Mouse (Mus musculus) neural tube, embryonic 15.5 days (tissue): Measurements from ENCODE around the gene Pak2. TPM values are rescaled to one million over a fixed set of nuclear protein-coding genes. Genes with fewer than 3 reads are reported as not detected.

Experiments used
- ATAC-seq: fragments of 200-750 bp; cut with Nextera tagmentation; 2 replicates; pipeline ENCODE4 v1.8.0; 2017; ENCODE audit warnings: mild to moderate bottlenecking, moderate TSS enrichment, moderate library complexity; ENCODE audit not compliant: low FRiP score
- H3K27ac ChIP-seq: fragments of 300-500 bp; sonication (generic); replicated peaks from 2 replicates; pipeline ENCODE4 v1.5.1; 2015; ENCODE audit warnings: mild to moderate bottlenecking, inconsistent platforms
- H3K27me3 ChIP-seq: fragments of 300-500 bp; sonication (generic); replicated peaks from 2 replicates; pipeline ENCODE4 v1.6.1; 2015; ENCODE audit warnings: inconsistent platforms
- H3K36me3 ChIP-seq: fragments of 300-500 bp; sonication (generic); 2 replicates; pipeline ENCODE4 v1.6.1; 2015; ENCODE audit warnings: inconsistent platforms
- H3K4me1 ChIP-seq: fragments of 300-500 bp; sonication (generic); 2 replicates; pipeline ENCODE4 v1.6.1; 2015; ENCODE audit warnings: inconsistent platforms
- H3K4me2 ChIP-seq: fragments of 300-500 bp; sonication (generic); 2 replicates; pipeline ENCODE4 v1.6.1; 2015; ENCODE audit warnings: inconsistent platforms, mild to moderate bottlenecking, moderate library complexity
- H3K4me3 ChIP-seq: fragments of 300-500 bp; sonication (generic); replicated peaks from 2 replicates; pipeline ENCODE4 v1.5.1; 2015; ENCODE audit warnings: mild to moderate bottlenecking, inconsistent platforms
- H3K9ac ChIP-seq: fragments of 300-500 bp; sonication (generic); replicated peaks from 2 replicates; pipeline ENCODE4 v1.6.1; 2015; ENCODE audit warnings: mild to moderate bottlenecking, inconsistent platforms
- H3K9me3 ChIP-seq: fragments of 300-500 bp; sonication (generic); replicated peaks from 2 replicates; pipeline ENCODE4 v1.6.1; 2016; ENCODE audit warnings: inconsistent platforms
- WGBS: fragments of 180-500 bp; shearing (Covaris S2); methylation state at CpG from one replicate; pipeline ENCODE4 v1.1.7; 2015; ENCODE audit warnings: mixed read lengths; 5-methylcytosine and 5-hydroxymethylcytosine counted together
- polyA plus RNA-seq: library from polyadenylated mRNA; unstranded; fragments of >200 nt; fragmentation: Nextera tagmentation; extraction: Ambion mirVana; gene quantifications from 2 replicates; pipeline ENCODE4 v1.2.1, GENCODE M21; 2015

Gene Pak2
- polyA plus RNA-seq: 23.1 and 26.7 TPM in 2 replicates

DNA sequence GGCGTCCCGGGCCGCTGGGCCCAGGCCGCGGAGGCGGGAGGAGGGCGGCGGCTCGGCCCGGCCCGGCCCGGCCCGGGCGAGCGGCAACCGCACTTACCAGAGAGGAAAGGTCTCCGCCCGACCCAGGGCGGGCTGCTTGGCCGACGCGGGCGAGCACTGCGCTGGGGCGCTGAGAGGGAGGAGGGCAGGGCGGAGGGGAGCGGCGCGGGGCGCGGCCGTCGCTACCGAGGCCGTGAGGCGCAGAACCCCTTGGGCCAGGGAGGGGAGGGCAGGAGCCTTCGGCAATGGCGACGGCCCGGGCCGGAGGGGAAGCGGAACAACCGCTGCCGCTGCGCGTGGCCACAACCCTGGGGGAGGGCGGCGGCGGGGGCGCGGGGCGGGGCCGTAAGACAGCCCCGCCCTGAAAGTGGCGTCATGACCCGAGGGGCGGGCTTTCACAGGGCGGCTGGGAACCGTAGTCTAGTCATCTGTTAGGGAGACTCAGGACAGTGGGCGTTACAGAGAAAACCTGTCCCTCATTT is at the start of gene Pak2:
TSS of gene Pak2 (minus strand) at position 352 of the 521 bp plus-strand sequence.
- Histone ChIP-seq H3K4me3 (peak within 1 kb of the TSS; percentile 99), H3K9ac (peak within 1 kb of the TSS; percentile 93), H3K4me1 (peaks cover 25% of the 10 kb centered on the region), H3K4me2 (peak within 1 kb of the TSS; percentile 63), H3K27me3 (no peaks in the 10 kb centered on the region), H3K36me3 (peaks cover 5% of the 10 kb centered on the region; the same call in 1 of the 2 replicates), H3K9me3 (no peaks in the 10 kb centered on the region), H3K27ac (peak within 1 kb of the TSS; percentile 93)
- WGBS: under 1% methylated on average over 42 of the region's 60 CpGs
- ATAC-seq: peak; percentile 98

DNA sequence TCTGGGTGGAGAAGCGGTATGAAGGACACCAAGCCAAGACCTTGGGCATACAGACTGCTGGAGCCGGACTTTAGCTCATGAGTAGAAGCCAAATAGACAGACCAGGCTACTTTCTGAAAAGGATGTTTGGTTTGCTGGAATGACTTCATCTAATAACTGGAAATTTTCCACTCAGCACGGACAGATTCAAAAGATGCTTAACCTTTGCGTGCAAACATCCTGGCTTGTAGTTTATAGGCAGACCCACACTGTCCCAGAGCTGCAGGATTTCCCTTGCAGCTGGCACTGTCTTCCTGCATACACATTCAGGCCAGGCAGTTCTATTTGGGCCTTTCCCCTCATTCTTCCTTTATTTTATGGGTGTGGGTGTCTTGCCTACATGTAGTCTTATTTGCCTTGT is 47.9 kb upstream of the Pak2 start:
- Histone ChIP-seq H3K4me1 (no peaks in the 10 kb centered on the region), H3K9me3 (no peaks in the 10 kb centered on the region), H3K9ac (no peak overlapping the region), H3K27ac (no peak overlapping the region), H3K27me3 (no peaks in the 10 kb centered on the region), H3K4me3 (no peak overlapping the region), H3K4me2 (no peak overlapping the region), H3K36me3 (no peaks in the 10 kb centered on the region)
- no peak for ATAC-seq
- 93% methylated on average over 4 of the region's 4 CpGs for WGBS

DNA sequence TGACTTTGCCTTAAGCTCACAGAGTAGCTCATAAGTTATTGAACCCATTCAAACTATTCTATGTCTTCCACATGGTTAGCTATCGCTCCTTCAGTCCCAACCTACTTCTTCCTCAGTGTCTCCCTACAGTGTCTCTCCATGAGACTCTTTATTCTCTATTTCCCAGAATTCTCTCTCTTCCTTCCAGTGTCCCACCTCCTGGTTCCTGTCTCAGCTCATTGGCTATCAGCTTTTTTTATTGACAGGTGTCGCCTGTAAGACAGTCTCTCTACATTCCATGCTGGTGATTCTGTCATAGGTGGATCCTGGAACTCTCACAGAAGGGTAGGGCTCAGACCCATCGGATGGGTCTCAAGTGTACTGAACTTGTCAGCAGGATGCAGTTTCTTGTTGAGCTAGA is 46.2 kb upstream of the Pak2 start:
- no peak overlapping the region for H3K9ac ChIP-seq
- no peaks in the 10 kb centered on the region for H3K9me3 ChIP-seq
- H3K4me2 ChIP-seq: no peak overlapping the region
- 95% methylated on average over 3 of the region's 3 CpGs for WGBS
- H3K36me3 ChIP-seq: no peaks in the 10 kb centered on the region
- H3K27ac ChIP-seq: no peak overlapping the region
- no peak overlapping the region for H3K4me3 ChIP-seq
- no peak for ATAC-seq
- H3K4me1 ChIP-seq: no peaks in the 10 kb centered on the region
- H3K27me3 ChIP-seq: no peaks in the 10 kb centered on the region

DNA sequence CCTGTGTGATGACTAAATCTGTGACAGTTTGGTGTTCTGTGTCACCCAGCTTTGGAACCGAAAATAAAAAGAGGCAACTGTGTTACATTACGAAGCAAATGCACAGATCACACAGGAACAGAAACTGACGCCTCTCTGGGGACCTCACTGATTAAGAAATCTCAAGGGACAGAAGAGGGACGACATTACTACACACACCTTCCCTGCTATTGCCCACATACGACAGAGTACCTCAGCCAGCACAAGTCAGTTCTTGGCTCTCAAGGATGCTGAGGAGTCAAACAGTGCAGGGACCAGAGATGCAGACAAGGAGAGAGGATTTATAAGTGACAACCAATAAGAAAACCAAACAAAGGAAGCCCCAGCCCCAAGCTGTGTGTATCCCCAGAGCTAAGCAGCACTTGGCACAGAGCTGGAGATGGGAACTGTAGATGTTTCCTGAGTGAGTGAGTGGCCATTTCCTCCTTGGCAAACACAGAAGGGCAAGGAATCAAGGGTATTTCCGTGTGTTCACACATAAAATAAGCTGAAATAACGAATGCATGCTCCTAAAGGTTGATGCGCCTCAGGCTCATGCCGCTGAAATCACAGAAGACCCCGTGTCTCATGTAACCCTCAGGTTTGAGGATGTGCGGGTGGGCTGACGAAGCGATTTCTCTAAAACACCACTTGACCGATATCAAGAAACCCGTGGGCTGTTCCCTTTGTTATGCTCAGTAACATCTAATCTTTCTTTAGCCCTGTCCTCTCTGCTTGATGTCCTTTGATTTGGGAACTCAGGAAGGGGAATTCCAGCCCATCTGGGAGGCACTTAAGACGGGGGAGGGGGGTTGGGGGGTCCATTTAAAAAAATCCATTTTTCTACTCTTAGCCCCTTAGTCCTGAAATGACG is 45.5 kb upstream of the Pak2 start:
- H3K36me3 ChIP-seq: no peaks in the 10 kb centered on the region
- H3K27ac ChIP-seq: no peak overlapping the region
- H3K9me3 ChIP-seq: no peaks in the 10 kb centered on the region
- no peak overlapping the region for H3K9ac ChIP-seq
- 75% methylated on average over 17 of the region's 17 CpGs for WGBS
- H3K4me2 ChIP-seq: no peak overlapping the region
- H3K4me1 ChIP-seq: no peaks in the 10 kb centered on the region
- H3K4me3 ChIP-seq: no peak overlapping the region
- no peaks in the 10 kb centered on the region for H3K27me3 ChIP-seq
- no peak for ATAC-seq

DNA sequence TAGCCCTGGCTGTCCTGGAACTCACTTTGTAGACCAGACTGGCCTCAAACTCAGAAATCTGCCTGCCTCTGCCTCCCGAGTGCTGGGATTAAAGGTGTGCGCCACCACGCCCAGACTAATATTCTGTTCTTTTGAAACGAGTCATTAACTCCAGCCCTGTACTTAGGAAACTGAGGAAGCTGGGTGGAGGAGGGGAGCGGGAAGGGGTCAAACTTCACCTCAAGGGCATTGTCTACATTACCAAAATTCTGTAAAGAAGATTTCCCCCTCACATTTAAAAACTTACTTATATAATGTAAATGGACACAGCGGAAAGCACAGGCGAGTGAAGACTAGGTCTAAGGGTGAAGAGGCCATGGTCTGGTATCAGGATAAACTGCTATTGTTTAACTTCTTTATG is 44.9 kb upstream of the Pak2 start:
- H3K9ac ChIP-seq: no peak overlapping the region
- H3K4me1 ChIP-seq: no peaks in the 10 kb centered on the region
- no peak for ATAC-seq
- H3K9me3 ChIP-seq: no peaks in the 10 kb centered on the region
- H3K4me2 ChIP-seq: no peak overlapping the region
- H3K27ac ChIP-seq: no peak overlapping the region
- 92% methylated on average over 7 of the region's 7 CpGs for WGBS
- no peaks in the 10 kb centered on the region for H3K36me3 ChIP-seq
- H3K27me3 ChIP-seq: no peaks in the 10 kb centered on the region
- H3K4me3 ChIP-seq: no peak overlapping the region

DNA sequence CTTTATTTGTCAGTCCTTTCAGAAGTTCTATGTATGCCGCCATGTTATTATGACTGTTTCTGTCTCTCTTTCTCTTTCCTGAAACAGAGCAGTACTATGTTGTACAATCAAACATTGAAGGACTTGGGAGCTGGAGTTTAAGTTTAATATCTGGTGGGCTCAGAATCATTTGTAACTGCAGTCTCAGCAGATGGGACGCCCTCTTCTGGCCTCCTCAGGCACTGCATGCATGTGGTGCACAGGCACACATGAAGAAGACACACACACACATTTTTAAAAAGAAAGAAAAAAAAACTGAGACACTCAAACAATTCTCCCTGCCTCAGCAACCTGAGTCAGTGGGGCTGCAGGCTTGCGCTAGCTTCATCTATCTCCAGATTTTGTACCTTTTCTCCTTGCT is 41.3 kb upstream of the Pak2 start:
- no peak overlapping the region for H3K9ac ChIP-seq
- H3K9me3 ChIP-seq: no peaks in the 10 kb centered on the region
- H3K4me1 ChIP-seq: peaks cover under 1% of the 10 kb centered on the region; the same call in 1 of the 2 replicates
- no peaks in the 10 kb centered on the region for H3K27me3 ChIP-seq
- no peak overlapping the region for H3K4me3 ChIP-seq
- no peak overlapping the region for H3K4me2 ChIP-seq
- H3K36me3 ChIP-seq: no peaks in the 10 kb centered on the region
- no peak overlapping the region for H3K27ac ChIP-seq
- no peak for ATAC-seq
- WGBS: 81% methylated on average over 3 of the region's 3 CpGs

DNA sequence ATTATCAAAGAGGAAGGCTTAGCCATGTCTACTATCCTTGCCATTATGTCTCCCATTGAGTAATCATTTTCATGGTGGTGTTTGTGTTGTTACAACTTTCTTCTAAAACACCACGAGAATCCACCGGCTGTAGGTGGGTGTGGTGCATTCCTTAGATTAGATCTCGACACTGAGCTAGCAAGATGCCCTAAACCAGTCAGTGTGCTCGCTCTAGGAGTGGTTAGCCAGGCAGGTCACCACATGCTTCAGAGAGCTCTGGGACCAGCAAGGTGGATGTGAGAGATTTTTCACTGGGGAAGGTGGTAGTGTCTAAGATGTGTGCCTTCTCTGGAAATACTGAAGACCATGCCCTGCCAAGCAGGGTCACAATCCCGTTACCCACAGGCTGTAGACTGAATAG is 37.0 kb upstream of the Pak2 start:
- H3K36me3 ChIP-seq: peaks cover 5% of the 10 kb centered on the region
- H3K27me3 ChIP-seq: no peaks in the 10 kb centered on the region
- no peak overlapping the region for H3K4me3 ChIP-seq
- H3K4me2 ChIP-seq: no peak overlapping the region
- no peak overlapping the region for H3K9ac ChIP-seq
- H3K9me3 ChIP-seq: no peaks in the 10 kb centered on the region
- 48% methylated on average over 5 of the region's 5 CpGs for WGBS
- no peak overlapping the region for H3K27ac ChIP-seq
- ATAC-seq: no peak
- peaks cover 4% of the 10 kb centered on the region; the same call in 1 of the 2 replicates for H3K4me1 ChIP-seq

DNA sequence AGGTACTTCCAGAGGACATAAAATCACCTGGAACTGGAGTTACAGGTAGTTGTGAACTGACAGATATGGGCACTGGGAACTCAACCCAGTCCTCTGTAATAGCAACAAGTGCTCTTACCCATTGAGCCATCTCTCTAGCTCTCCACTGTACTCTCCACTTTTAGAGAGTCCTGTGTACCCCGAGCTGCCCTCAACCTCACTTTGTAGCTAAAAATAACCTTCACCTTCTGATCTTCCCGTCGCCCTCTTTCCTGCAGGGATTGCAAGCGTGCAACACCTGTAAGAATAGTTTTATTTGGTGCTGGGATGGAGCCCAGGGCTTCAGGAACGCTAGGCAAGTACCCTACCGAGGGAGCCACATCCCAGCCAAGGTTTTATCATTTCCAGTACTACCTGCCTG is 36.6 kb upstream of the Pak2 start:
- 73% methylated on average over 6 of the region's 6 CpGs for WGBS
- no peak overlapping the region for H3K27ac ChIP-seq

DNA sequence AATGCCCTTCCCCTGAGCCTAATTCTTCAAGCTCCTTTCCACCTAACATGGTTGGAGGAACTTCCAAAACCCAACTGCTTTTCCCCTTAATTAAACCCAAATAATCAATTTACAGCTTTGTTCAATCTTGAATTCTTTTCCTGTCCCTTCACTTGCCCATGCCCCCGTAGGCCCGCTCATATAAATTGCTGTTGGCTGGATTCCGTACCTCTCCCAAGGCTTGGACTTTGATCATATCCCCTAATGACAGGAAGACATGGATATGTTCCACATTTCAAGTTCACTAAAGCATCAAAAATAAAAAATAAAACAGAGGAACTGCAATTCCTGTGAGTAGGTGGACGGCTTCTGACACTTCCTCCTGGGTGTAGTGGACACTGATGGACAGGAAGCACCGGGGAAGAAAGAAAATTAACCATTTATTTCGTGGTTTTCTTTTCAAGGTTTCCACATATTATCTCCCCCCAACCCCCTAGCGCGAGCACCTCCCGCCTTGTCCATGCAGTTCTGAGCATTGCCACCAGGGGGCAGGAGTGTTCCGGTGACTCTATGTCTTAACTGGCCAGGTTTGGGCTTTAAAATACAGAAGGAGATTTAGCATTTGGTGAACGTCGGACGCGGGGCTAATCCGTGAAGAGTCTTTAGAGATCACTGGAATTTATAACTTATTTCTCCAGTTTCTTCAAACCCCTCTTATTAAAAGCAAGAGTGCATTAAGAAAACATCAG is 36.0 kb upstream of the Pak2 start:
- Histone ChIP-seq H3K4me2 (peak overlapping the region; percentile 25; the same call in 1 of the 2 replicates), H3K27me3 (no peaks in the 10 kb centered on the region), H3K4me1 (peaks cover 4% of the 10 kb centered on the region; the same call in 1 of the 2 replicates), H3K36me3 (peaks cover 16% of the 10 kb centered on the region), H3K9ac (no peak overlapping the region), H3K9me3 (no peaks in the 10 kb centered on the region), H3K27ac (no peak overlapping the region), H3K4me3 (no peak overlapping the region)
- WGBS: 23% methylated on average over 15 of the region's 15 CpGs
- ATAC-seq: no peak

More for the DNA sequence above, 36.6 kb upstream of the Pak2 start:
- no peaks in the 10 kb centered on the region for H3K27me3 ChIP-seq
- H3K9ac ChIP-seq: no peak overlapping the region
- peaks cover 4% of the 10 kb centered on the region; the same call in 1 of the 2 replicates for H3K4me1 ChIP-seq
- no peak for ATAC-seq
- H3K9me3 ChIP-seq: no peaks in the 10 kb centered on the region
- H3K36me3 ChIP-seq: peaks cover 9% of the 10 kb centered on the region
- no peak overlapping the region for H3K4me2 ChIP-seq
- H3K4me3 ChIP-seq: no peak overlapping the region

DNA sequence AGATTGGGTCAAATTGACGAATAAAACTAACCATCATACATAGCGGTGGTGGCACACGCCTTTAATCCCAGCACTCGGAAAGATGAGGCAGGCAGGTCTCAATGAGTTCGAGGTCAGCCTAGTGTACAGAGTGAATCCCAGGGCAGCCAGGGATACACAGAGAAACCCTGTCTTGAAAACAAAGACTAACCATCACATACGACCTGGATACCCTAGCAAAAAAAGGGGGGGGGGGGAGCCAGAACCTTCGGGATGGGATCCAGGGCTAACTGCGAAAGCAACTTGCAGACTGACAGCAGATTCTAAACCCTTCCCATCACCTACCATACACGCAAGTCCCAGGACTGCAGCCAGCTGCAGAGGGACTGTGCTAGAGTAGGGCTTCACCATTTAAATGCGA is 35.3 kb upstream of the Pak2 start:
- Histone ChIP-seq H3K9ac (no peak overlapping the region), H3K27ac (no peak overlapping the region), H3K9me3 (no peaks in the 10 kb centered on the region), H3K4me1 (peaks cover 4% of the 10 kb centered on the region; the same call in 1 of the 2 replicates), H3K4me2 (no peak overlapping the region), H3K27me3 (no peaks in the 10 kb centered on the region), H3K4me3 (no peak overlapping the region), H3K36me3 (peaks cover 21% of the 10 kb centered on the region)
- 84% methylated on average over 10 of the region's 10 CpGs for WGBS
- ATAC-seq: no peak

DNA sequence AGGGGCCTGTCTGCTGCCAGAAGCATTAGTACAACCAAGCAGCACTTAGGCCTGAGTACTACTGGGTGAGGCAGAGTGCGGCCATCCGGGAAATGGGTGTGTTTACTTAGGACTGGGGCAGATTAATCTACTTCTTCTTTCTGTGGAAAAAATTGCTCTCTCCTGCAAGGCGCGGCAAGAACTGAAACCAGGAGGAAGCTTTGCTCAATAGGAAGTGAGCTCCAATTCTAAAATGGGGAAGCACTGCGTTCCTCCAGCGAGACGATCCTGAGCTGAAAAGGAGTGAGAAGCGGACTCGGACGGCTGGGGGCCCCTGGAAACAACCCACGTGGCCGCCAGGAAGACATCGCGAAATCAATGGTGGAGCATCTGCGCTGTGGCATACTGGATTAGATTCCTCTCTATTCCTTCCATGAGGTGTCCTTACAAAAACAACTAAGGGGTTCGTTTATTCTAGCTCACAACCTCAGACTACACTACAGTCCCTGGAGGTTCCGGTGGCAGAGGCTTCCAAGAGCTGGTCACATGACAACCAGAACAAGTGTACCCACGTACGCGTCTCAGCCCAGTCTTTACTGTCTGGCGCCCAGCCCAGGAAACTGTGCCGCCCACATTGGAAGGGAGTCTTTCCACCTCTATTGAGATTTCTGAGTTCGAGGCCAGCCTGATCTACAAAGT is 34.5 kb upstream of the Pak2 start:
- Histone ChIP-seq H3K4me1 (peaks cover 4% of the 10 kb centered on the region; the same call in 1 of the 2 replicates), H3K4me2 (no peak overlapping the region), H3K4me3 (no peak overlapping the region), H3K36me3 (peaks cover 25% of the 10 kb centered on the region), H3K27ac (no peak overlapping the region), H3K9ac (no peak overlapping the region), H3K9me3 (no peaks in the 10 kb centered on the region), H3K27me3 (no peaks in the 10 kb centered on the region)
- 70% methylated on average over 23 of the region's 23 CpGs for WGBS
- ATAC-seq: no peak
